Mouse (Mus musculus) gastrocnemius, postnatal 4 days (tissue): ENCODE measurements around the gene Bcas3. TPM values are rescaled to one million over a fixed set of nuclear protein-coding genes. Genes with fewer than 3 reads are reported as not detected.

Source experiments
- DNase-seq, 2 experiments: peaks; one replicate each; pipeline ENCODE4 v3.0.0; 2021 to 2022; ENCODE audit warnings: low spot score in 2 of 2, mixed read lengths in 2 of 2
- total RNA-seq, 2 experiments: library from RNA; stranded (reverse); gene quantifications; 2 replicates each; pipeline ENCODE4 v1.2.3; 2021

The Bcas3 gene
- total RNA-seq, 2 experiments from 2014 or later: 37.5 to 47.1 TPM

GRCm38 (mm10) chr11:85777950-85778349, 425.0 kb downstream of the Bcas3 start:
- no peak for DNase-seq

DNA sequence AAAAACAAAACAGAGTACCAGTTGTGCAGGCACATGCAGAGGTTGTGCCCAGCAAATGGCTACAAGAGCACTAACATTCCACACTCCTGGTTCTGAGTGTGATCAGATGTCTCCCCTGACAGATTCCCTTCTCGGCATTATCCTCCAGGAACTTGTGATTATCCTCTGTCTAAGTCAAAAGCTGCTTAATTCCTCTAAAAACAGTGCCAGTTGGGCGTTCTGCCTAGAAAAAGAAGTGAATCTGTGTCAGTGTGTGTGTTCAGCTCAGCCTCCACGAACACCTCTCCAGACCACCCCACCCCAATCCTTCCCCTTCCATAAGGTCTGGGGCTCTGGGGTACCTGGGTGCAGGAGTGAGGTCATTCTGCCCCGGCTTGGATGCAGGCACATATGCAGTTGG, 427.3 kb downstream of the Bcas3 start:
- DNase-seq: no peak

- no peak for DNase-seq
These were observed 433.2 kb downstream of the Bcas3 start for GRCm38 (mm10) chr11:85786113-85786718.

DNA sequence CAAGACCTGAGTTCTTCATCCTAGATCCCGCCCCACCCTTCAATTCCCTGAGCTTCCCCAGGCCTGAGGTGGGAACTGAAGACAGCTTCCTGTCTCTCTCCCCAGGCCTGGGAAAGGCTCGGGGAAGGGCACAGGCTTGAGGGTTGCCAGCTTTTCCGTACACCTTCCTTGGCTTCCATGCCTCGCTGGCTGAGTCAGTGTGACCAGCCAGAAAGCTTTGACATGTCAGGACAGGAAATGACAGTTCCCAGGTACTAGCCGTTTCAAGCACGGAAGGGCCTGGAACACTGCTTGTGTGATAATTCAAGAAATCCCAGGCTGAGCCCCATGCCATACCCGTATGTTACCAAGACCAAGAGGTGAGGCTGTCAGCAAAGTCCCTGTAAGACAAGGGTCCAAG, 436.8 kb downstream of the Bcas3 start:
- DNase-seq: no peak

DNA sequence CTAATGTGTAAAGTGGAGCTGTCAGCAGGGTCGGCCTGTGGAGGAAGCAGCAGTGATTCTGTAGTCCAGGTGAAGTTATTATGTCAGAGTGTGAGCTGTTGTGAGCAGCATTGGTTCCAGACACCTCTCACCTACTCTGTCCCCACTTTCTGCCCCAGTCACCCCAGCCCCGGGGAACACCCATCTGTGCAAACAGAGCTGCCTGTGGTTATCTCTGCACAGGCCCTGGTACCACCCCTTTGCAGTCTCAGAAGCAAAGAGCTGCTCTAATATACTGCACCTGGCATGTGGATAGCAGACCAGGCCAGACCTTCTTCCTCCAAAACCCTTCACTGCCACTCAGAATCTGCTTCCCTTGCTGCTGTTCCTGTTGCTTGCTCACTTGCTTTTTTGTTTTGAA, 437.3 kb downstream of the Bcas3 start:
- no peak for DNase-seq

DNA sequence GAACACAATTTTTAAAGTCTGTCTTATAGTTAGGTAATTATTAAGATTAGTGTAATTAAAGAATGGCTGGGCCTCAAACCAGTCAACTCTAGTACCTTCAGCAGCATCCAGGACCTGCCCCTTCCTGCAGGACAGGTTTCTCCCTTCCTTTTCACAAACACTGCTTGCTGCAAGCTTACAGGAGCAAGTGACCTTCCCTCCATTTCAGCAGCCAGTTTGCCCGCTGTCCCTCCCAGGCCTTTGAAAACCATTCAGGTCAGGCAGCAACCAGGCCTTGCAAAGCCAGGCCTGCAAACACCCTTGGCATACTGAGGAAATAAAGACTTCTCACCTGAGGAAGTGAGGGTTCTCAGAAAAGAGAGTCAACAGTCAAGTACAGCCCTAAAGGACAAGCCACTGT, 438.2 kb downstream of the Bcas3 start:
- no peak for DNase-seq

- no peak for DNase-seq
These were observed 439.7 kb downstream of the Bcas3 start for GRCm38 (mm10) chr11:85792534-85793215.

DNA sequence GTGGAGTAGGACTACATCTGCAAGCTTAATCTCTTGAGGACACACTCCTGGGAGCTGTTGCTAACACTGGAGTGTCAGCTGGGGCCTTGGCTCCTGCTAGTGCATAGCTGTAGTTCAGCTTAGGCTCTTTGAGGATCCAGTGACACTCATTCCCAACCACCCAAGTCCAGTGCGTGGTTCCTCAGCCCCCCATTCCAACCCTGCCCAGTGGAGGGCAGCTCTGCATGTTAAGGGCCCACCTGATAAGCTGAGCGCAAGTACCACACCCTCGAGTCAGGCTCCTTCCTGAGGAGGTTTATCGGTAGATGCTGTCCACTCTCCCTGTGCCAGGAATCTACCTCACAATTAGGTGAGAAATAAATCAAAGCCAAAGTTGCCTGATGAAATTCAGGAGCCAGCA, 446.5 kb downstream of the Bcas3 start:
- no peak for DNase-seq

DNA sequence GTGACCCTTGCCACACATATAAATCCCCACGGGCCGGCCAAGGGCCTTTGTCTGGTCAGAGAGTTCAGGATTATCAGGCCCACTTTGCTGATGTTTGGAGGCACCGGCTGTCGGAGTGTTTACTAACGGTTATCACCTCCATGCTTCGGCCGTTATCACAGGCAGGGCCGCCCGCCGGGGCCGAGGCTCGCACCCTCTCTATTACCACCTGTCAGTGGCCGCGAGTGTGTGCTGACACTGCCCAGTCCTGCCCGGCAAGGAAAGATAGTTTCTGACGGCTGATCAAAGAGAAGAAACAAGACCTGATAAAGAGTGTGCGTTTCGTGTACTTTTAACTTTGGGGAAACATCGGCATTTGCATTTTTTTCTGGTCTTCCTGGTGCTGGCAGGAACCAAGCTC, 446.9 kb downstream of the Bcas3 start:
- DNase-seq: no peak

DNA sequence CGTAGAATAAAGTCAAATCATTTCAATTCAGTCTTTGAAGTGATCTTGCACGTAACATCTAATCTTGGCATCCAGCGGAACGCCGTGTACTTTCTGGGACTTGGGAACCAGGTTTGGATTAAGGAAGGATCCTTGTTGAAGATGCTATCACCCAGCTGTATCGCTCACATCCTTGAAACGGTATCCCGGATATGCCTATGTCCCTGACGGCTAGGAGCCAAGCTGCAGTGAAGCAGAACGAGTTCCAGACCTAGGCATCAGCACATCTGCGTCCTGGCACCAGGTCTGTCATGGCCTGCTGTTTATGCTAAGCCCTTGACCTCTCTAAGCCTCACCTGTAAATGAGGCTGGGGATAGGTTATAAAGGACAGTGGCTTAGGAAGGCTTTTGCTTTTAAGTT, 447.4 kb downstream of the Bcas3 start:
- DNase-seq: no peak

GRCm38 (mm10) chr11:85804048-85804447, 451.1 kb downstream of the Bcas3 start:
- DNase-seq: no peak

DNA sequence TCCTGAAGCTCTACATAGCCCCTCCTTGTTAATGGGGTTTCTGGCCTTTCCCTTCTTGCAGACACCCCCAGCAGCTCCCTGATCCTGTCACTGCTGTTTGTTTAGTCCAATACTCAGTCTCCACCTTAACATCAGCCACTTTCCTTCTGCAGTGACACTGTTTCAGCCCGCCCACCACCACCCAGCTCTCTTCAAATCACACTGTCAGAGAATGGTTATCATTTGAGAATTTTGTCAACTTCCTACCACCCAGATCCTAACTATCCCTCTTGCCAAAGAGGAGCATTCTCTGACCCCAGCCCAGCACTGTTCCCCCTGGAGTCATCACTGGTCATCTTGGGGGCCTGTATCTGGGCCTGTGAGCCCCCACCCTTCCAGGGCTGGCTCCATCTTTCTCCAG, 452.8 kb downstream of the Bcas3 start:
- DNase-seq: no peak

DNA sequence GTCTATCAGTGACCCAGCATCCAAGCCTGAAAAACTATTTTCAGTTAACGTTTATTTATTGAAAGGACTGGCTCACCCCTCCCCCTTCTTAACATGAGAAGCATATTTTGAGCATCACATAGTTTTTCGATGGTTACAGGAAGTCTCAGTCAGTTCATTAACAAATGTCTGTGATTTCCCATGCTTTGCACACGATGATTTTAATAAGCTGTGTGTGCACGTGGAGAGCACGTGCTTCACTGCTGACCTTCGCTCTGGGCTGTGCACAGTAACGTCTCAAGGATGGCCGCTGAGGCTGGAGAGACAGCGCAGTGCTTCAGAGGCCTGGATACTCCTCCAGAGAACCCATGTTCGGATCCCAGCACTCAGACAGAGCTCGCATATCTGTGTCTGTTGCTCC, 454.4 kb downstream of the Bcas3 start:
- no peak for DNase-seq

- no peak for DNase-seq
These were observed 458.3 kb downstream of the Bcas3 start for GRCm38 (mm10) chr11:85811229-85811628.

DNA sequence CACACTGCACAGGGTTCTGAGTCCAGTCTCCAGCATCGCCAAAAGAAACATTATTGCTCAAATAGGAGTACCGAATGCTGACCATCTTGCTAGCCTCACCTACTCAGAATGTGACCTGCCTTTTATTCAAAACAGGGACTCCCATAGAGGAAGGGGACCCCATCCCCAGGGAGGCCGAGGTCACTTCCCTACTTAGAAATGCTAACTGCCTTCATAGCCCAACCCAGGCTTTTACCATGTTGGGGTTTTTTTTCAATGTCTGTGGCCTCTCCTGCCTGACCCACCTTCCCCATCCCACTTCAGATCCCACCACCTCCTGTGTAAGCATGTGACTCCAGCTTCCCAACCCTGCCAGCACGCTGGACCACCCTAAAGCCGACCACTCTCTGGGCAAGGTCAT, 458.7 kb downstream of the Bcas3 start:
- no peak for DNase-seq

DNA sequence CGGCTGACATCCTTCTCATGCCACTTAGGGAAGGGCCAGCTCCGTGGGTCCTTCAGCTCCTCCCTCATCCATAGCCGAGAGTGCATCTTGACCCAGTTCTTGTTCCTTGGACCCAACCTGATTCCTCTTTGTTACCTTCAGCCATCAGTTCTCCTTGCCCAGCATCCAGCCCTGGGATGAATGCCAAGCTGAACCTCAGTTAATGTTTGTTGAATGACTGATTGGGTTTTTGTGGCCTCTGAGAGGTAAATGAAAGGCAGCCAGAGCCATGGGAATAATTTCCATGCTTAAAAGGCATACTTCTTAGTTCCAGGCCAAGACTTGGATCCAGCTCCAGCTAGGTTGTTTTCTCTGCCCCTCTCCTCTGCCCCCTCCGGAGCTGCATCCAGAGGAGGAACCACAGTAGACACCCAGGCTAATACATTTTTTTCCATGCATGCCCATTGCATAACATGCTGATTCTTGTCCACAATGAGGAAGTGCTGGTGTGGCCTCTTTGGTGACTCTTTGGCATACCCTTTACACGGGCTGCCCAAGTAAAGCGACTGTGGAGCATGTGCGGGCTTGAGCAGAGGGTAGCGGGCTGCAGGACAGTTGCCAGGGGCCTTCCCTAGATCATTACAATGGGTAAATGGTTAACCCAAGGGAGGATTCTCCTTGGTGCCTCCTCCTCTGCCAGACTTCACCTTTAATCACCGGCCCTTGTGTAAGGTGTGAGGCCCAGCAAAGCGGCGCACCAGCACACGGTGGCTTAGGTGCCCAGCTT, 459.4 kb downstream of the Bcas3 start:
- DNase-seq: no peak

DNA sequence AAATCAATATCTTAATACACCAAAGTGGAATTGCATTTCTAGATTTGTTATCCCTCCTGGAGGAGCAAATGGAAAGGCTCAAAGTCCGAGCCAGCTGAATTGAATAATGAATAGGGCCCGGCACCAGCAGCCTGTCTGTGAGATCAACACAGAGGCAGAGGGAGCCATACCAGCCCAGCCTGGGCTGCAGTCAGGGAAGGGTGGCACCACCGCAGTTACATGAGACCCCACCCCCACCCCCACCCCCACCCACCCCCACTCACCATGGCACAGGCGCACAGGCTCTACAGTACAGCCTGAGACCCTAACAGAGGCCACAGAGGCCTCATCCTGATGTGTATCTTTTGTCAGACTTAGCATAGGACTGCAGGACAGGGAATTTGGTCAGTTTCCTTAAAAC, 461.7 kb downstream of the Bcas3 start:
- DNase-seq: no peak

DNA sequence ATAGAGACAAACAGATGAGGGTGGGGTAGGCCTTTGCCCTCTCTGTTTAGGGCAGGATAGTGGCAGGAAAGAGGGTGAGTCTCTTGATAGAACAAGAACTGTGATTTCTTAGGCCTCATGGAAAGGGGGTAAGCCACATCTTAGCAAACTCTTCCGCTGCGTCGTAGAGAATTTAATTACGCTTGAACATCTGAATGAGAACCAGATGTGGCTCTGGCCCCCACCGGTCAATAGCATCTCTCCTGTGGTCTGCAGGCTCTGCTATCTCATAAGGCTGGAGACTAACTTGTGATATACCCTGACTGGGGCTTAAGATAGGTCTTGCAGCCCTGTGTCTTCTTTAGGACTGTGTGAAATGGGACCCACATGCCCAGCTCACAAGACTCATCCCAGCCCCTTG, 463.5 kb downstream of the Bcas3 start:
- no peak for DNase-seq

- DNase-seq: no peak
These were observed 465.4 kb downstream of the Bcas3 start for GRCm38 (mm10) chr11:85818401-85818800.

GRCm38 (mm10) chr11:85820959-85821358, 468.0 kb downstream of the Bcas3 start:
- DNase-seq: no peak

DNA sequence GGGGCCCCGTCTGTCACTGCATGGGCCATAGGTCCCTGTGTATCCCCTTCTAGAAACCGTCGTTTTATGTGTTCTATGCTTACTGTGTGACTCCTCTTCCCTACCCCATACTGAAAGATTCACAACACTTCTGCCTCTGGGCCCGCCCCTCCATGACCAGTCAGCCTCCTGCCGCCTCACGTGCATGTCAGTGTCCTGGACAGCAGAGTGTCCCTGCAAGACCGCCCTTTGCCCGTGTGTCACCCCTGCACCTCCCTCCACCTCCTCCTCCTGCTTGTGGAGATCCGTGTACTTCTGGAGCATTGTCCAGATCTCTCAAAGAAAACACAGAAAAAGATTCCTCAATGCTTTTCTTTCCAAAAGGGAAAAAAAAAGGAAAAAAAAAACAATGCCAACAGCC, 468.7 kb downstream of the Bcas3 start:
- no peak for DNase-seq

GRCm38 (mm10) chr11:85823181-85823580, 470.2 kb downstream of the Bcas3 start:
- DNase-seq: peak; percentile 83 to 87

DNA sequence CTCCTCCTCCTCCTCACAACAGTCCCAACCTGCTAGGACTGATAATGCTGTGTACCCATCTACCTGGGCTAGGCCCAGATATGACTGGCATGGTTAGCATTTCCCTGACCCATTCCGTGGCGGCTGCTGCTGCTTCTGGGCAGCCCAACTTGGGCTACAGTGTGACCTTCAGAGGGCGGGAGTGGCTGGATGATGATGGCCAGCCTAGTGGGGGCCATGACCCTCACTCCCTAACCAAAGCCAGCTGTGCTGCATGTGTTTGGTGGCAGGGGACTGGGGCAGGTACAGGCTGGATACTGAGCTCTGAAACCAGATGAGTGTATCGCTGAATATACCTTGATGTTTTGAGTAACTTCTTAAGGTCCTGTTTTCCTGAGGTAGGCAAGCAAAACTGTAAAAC, 470.8 kb downstream of the Bcas3 start:
- no peak for DNase-seq
